Mouse (Mus musculus): ENCODE data around the gene Chad. TPM values are rescaled to one million over a fixed set of nuclear protein-coding genes. Genes with fewer than 3 reads are reported as not detected.

Chad gene
- total and polyA plus RNA-seq, 3 experiments, result 0.17 to 0.41 TPM; not detected in 1

- H3K9ac ChIP-seq (ENCODE audit: insufficient read depth, low read depth), result no peak overlapping the region
- in situ Hi-C loops (cut with MboI; ENCODE audit: low pct_ligation_motif_present, low pct_unique_long_range_greater_than_20kb, low sequenced_read_pairs) (no loop called here), dilution Hi-C loops (cut with MboI; ENCODE audit: extremely low pct_ligation_motif_present, extremely low pct_unique_long_range_greater_than_20kb, low sequenced_read_pairs) (no loop called here)
- H3K36me3 ChIP-seq (replicated peaks in 1 of 2; ENCODE audit: control insufficient read depth in 1 of 2, insufficient read depth in 1 of 2, low read length in 1 of 2), result peaks cover under 1 to 89% of the 10 kb centered on the region in 2 experiments
- no peak overlapping the region for H3K4me3 ChIP-seq (replicated peaks in 1 of 3; ENCODE audit: low read depth in 2 of 3, low read length in 2 of 3, poor library complexity in 1 of 3)
- no peaks in the 10 kb centered on the region for H3K27me3 ChIP-seq (replicated peaks)
- peaks cover 0 to 10% of the 10 kb centered on the region in 2 experiments; a peak in 2 of 4 replicates for H3K4me1 ChIP-seq (ENCODE audit: control insufficient read depth in 1 of 2, insufficient read depth in 2 of 2)
- no peak for DNase-seq (ENCODE audit: extremely low read depth)
- H3K27ac ChIP-seq (ENCODE audit: insufficient read depth, low read depth), result no peak overlapping the region
- H3K79me2 ChIP-seq (replicated peaks; ENCODE audit: control insufficient read depth, extremely low read depth, insufficient read depth, poor library complexity, severe bottlenecking), result no peaks in the 10 kb centered on the region
- H3K4me2 ChIP-seq (ENCODE audit: insufficient read depth, low read depth, poor library complexity, severe bottlenecking), result no peak overlapping the region
- no peaks in the 10 kb centered on the region for H3K9me3 ChIP-seq (replicated peaks; ENCODE audit: low read length)
- TF ChIP-seq JUND (conservative IDR thresholded peaks at IDR 0.05; ENCODE audit: low read depth, low read length) (no peak), RAD21 (IDR thresholded peaks at IDR 0.05; ENCODE audit: low read depth, low read length) (no peak), SMC3 (IDR thresholded peaks at IDR 0.05; ENCODE audit: low read depth, low read length) (no peak), SIN3A (IDR thresholded peaks at IDR 0.05; ENCODE audit: low read length) (no peak), ELF1 (IDR thresholded peaks at IDR 0.05; ENCODE audit: low read depth, low read length) (no peak), MXI1 (IDR thresholded peaks at IDR 0.05; ENCODE audit: low read depth, low read length) (no peak), E2F4 (IDR thresholded peaks at IDR 0.05; ENCODE audit: insufficient replicate concordance, low read depth, low read length) (no peak), HCFC1 (IDR thresholded peaks at IDR 0.05; ENCODE audit: low read depth, low read length) (no peak), NRF1 (IDR thresholded peaks at IDR 0.05; ENCODE audit: low read depth, low read length) (no peak), MEF2A (IDR thresholded peaks at IDR 0.05; ENCODE audit: borderline replicate concordance, low read depth, low read length) (no peak), EP300 (IDR thresholded peaks at IDR 0.05; ENCODE audit: low read length) (no peak)
These were observed 1.0 kb upstream of the Chad start for GRCm38 (mm10) chr11:94563821-94564220.

DNA sequence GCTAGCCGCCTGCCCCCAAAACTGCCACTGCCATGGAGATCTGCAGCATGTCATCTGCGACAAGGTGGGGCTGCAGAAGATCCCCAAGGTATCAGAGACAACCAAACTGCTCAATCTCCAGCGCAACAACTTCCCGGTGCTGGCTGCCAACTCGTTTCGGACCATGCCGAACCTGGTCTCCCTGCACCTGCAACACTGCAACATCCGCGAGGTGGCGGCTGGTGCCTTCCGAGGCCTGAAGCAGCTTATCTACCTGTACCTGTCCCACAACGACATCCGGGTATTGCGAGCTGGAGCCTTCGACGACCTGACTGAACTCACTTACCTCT lies 268 bp downstream of the Chad start:
- DNase-seq (ENCODE audit: extremely low read depth), result no peak
- dilution Hi-C loops (cut with MboI; ENCODE audit: extremely low pct_ligation_motif_present, extremely low pct_unique_long_range_greater_than_20kb, low sequenced_read_pairs) (no loop called here), in situ Hi-C loops (cut with MboI; ENCODE audit: low pct_ligation_motif_present, low pct_unique_long_range_greater_than_20kb, low sequenced_read_pairs) (no loop called here)
- H3K9ac ChIP-seq (ENCODE audit: insufficient read depth, low read depth), result no peak overlapping the region
- no peak for TF ChIP-seq MAZ (IDR thresholded peaks at IDR 0.05; ENCODE audit: low read depth, low read length)
- TF ChIP-seq ZMIZ1 (IDR thresholded peaks at IDR 0.05; ENCODE audit: low read depth, low read length), result no peak
- no peak for TF ChIP-seq EP300 (IDR thresholded peaks at IDR 0.05; ENCODE audit: low read length)
- no peak for TF ChIP-seq MAX (IDR thresholded peaks at IDR 0.05; ENCODE audit: low read length)
- TF ChIP-seq SIN3A (IDR thresholded peaks at IDR 0.05; ENCODE audit: low read length), result no peak
- no peak for TF ChIP-seq CHD2 (IDR thresholded peaks at IDR 0.05; ENCODE audit: low read length)
- TF ChIP-seq HCFC1 (IDR thresholded peaks at IDR 0.05; ENCODE audit: low read depth, low read length), result no peak
- TF ChIP-seq MYC (IDR thresholded peaks at IDR 0.05; ENCODE audit: low read depth, low read length), result no peak
- TF ChIP-seq IRF4 (IDR thresholded peaks at IDR 0.05; ENCODE audit: low read depth, low read length), result no peak
- no peak overlapping the region for H3K4me3 ChIP-seq (replicated peaks in 1 of 3; ENCODE audit: low read depth in 2 of 3, low read length in 2 of 3, poor library complexity in 1 of 3)
- H3K27ac ChIP-seq (ENCODE audit: insufficient read depth, low read depth), result no peak overlapping the region
- no peaks in the 10 kb centered on the region for H3K27me3 ChIP-seq (replicated peaks)
- H3K79me2 ChIP-seq (replicated peaks; ENCODE audit: control insufficient read depth, extremely low read depth, insufficient read depth, poor library complexity, severe bottlenecking), result no peaks in the 10 kb centered on the region
- peaks cover 0 to 10% of the 10 kb centered on the region in 2 experiments; a peak in 2 of 4 replicates for H3K4me1 ChIP-seq (ENCODE audit: control insufficient read depth in 1 of 2, insufficient read depth in 2 of 2)
- peaks cover 8 to 91% of the 10 kb centered on the region in 2 experiments for H3K36me3 ChIP-seq (replicated peaks in 1 of 2; ENCODE audit: control insufficient read depth in 1 of 2, insufficient read depth in 1 of 2, low read length in 1 of 2)
- H3K4me2 ChIP-seq (ENCODE audit: insufficient read depth, low read depth, poor library complexity, severe bottlenecking), result no peak overlapping the region
- no peaks in the 10 kb centered on the region for H3K9me3 ChIP-seq (replicated peaks; ENCODE audit: low read length)
